Mouse (Mus musculus): ENCODE data around the gene Eif4g2. TPM values are rescaled to one million over a fixed set of nuclear protein-coding genes. Genes with fewer than 3 reads are reported as not detected.

Eif4g2 gene
- polyA plus RNA-seq (2017; shearing (Covaris generic)) = 872 TPM

DNA sequence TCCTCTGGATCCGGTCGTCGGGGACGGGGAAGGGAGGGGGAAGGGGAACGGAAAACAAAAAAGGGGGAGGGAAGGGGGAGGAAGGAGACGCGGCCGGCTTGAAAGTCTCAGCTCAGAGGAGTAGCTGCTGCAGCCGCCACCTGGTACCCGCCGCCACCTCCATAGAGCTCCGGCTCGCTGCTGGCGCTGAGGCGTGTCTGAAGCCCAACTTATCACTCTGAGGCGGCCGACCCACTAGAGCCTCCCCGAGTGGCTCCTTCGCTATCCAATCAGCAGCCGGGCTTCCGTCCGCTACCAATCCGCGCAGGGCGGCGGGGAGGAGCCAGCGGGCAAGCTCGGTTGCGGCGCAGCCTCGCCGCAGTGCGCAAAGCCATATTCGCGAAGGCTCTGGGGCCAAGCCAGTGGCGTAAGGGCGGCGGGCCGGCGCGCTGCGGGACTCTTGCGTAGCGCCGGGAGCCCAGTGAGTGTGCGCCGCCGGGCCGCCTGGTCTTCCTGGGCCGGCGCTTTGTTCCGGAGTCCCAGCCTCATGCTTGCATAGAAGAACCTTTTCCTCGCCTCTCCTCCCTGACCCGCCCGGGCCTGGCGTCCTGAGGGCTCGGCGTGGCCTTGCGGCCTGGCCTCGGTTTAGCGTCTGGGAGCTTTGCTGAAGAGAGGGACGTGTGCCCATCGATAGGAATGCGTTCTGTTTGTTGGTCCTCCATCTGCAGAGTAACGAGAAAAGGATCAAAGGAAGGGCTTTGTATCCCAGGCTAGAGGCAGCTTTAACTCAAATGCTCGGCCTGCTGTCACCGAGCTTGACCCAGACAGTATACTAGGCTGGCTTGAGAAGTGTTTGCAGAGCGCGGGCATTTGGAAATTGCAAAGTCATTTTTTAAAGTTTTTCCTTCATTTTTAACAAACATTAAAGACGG is at the start of gene Eif4g2:
Gene Eif4g2, minus strand, starts transcription at position 209 of the 911 bp plus-strand sequence.

DNA sequence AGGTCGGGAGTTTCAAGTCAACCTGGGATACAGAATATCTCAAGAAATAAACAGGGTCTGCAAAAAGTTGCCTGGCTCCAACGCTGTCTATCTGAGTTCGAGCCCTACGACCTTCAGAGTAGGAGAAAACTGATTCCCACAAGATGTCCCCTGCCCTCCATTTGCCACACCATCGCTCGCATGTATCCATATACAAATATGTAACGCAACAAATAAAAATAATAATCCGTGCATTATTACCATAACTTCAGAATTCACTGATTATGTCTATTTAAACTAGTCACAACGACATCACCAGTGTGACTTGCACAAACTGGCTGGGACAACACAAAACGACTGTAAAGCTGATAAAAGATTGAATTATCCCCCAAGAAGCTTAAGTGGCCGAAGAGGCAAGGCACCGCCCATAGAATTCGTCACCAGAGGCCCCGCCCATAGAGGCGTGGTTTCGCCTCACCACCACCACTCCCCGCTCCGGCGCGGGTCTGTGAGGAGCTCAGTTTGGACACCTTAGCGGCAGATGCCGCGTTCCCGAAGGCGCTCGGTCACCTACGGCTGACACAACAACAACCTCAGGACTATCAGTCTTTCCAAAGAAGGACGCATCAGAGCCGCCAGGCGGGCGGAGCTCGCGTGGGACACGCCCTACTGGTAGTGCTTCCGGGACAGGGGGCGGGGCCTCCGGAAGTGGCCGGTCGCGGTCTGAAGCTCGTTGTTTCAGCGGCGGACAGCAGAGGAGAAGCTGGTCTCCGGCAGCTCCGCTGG is 54.4 kb downstream of the Eif4g2 start, which contains the start of gene Ctr9:
Gene Ctr9, plus strand, starts transcription at position 671 of the 765 bp plus-strand sequence.

Other genes with a start within 250 kb of the Eif4g2 start
- 13.7 TPM for gene Rnf141, start 238.6 kb downstream of the Eif4g2 start, polyA plus RNA-seq (2017; shearing (Covaris generic))
- gene Lyve1, start 219.8 kb downstream of the Eif4g2 start, polyA plus RNA-seq (2017; shearing (Covaris generic)) = 0.06 TPM
- 1.3 TPM for gene Mrvi1, start 100.6 kb downstream of the Eif4g2 start, polyA plus RNA-seq (2017; shearing (Covaris generic))
- 62.0 TPM for gene Ctr9, start 54.1 kb downstream of the Eif4g2 start, polyA plus RNA-seq (2017; shearing (Covaris generic))

Measured in CD4-positive, CD25-positive, alpha-beta regulatory T cell (primary cell).